ENCODE assay signal across 20 mouse cellular contexts in genomic region chr15:84657384-84658064, GRCm38 (mm10). TPM values are rescaled to one million over a fixed set of nuclear protein-coding genes. Genes with fewer than 3 reads are reported as not detected.
DNase-seq lines count a peak whose midpoint lies in the region; ATAC-seq and TF ChIP-seq lines count a peak whose summit lies in the region.
"Had no signal": no experiment of that assay in that cellular context is flagged by ENCODE, and none has a peak within 500 bp of the region (broad histone marks: within the 10 kb centered on the region; RNA-seq: fewer than 3 reads in every experiment).

No protein-coding gene starts in this region.

- TF ChIP-seq CTCF in E14TG2a.4 (conservative IDR thresholded peaks at IDR 0.05; ENCODE audit: low read length) = no peak
- TF ChIP-seq CTCF in hindbrain, postnatal 0 days (IDR thresholded peaks at IDR 0.05; ENCODE audit: low read depth) = no peak
- no peak for TF ChIP-seq CTCF in liver, postnatal 0 days (IDR thresholded peaks at IDR 0.05; ENCODE audit: low read depth)

- H3K27ac ChIP-seq in hindbrain, embryonic 10.5 days = peak overlapping the region; percentile 82
- H3K27ac ChIP-seq in hindbrain, embryonic 14.5 days = no peak overlapping the region
- H3K27ac ChIP-seq in hindbrain, postnatal 0 days = no peak overlapping the region
- H3K27ac ChIP-seq in liver, postnatal 0 days (ENCODE audit: low read depth) = no peak overlapping the region

- ATAC-seq in hindbrain, embryonic 14.5 days (ENCODE audit: low FRiP score) = no peak
- ATAC-seq in hindbrain, postnatal 0 days = peak; percentile 9; the same call in 1 of the 2 replicates
- no peak for ATAC-seq in liver, postnatal 0 days
- ATAC-seq in erythroid progenitor cell, adult 5-6 weeks (replicated peaks; ENCODE audit: low FRiP score, poor library complexity, severe bottlenecking) = no peak
- ATAC-seq: Patski had no signal

- peaks cover 16% of the 10 kb centered on the region for H3K27me3 ChIP-seq in hindbrain, embryonic 10.5 days (ENCODE audit: insufficient read depth, poor library complexity, severe bottlenecking)
- no peaks in the 10 kb centered on the region for H3K27me3 ChIP-seq in hindbrain, embryonic 14.5 days (ENCODE audit: control insufficient read depth, insufficient read depth, low read length)
- peaks cover 23% of the 10 kb centered on the region for H3K27me3 ChIP-seq in E14TG2a.4 (ENCODE audit: insufficient read depth, low read length)
- no peaks in the 10 kb centered on the region for H3K27me3 ChIP-seq in hindbrain, postnatal 0 days (ENCODE audit: insufficient read depth, low read length)
- H3K27me3 ChIP-seq in liver, postnatal 0 days (ENCODE audit: insufficient read depth, low read length) = no peaks in the 10 kb centered on the region
- H3K27me3 ChIP-seq: Patski had no signal

- 44% methylated on average over 9 of the region's 9 CpGs for WGBS in hindbrain, embryonic 10.5 days
- WGBS in hindbrain, embryonic 14.5 days = 39% methylated on average over 9 of the region's 9 CpGs
- WGBS in hindbrain, postnatal 0 days = 44% methylated on average over 9 of the region's 9 CpGs
- 61% methylated on average over 9 of the region's 9 CpGs for WGBS in liver, postnatal 0 days (ENCODE audit: insufficient replicate concordance)

- DNase-seq in hindbrain, embryonic 10.5 days (ENCODE audit: low spot score) = no peak
- no peak for DNase-seq in hindbrain, embryonic 14.5 days (ENCODE audit: low spot score)
- DNase-seq in ES-CJ7 (ENCODE audit: low read depth, low spot score) = peak; percentile 73
- DNase-seq in hindbrain, postnatal 0 days (ENCODE audit: low spot score) = no peak
- DNase-seq in liver, postnatal 0 days = no peak
- DNase-seq in ovary, postnatal 14 days (ENCODE audit: low spot score) = no peak
- DNase-seq: adrenal gland, postnatal 25 days; cerebellum, adult 18-20 months; heart, adult 11 months; heart, postnatal 14 days; kidney, adult 2 months; liver; lung, adult 2 months; retina, postnatal 1 day; right cerebral cortex, postnatal 4 days; thymus, postnatal 25 days had no signal

- no peak overlapping the region for H3K4me3 ChIP-seq in hindbrain, embryonic 10.5 days
- H3K4me3 ChIP-seq in hindbrain, embryonic 14.5 days (replicated peaks; ENCODE audit: low read length) = no peak overlapping the region
- peak overlapping the region; percentile 17; the same call in 1 of the 2 replicates for H3K4me3 ChIP-seq in E14TG2a.4 (replicated peaks; ENCODE audit: low read length)
- H3K4me3 ChIP-seq in hindbrain, postnatal 0 days (ENCODE audit: low read length) = no peak overlapping the region
- no peak overlapping the region for H3K4me3 ChIP-seq in liver, postnatal 0 days (ENCODE audit: low read depth, low read length)
- H3K4me3 ChIP-seq: heart, embryonic 12.5 days had no signal

- no peaks in the 10 kb centered on the region for H3K36me3 ChIP-seq in hindbrain, embryonic 10.5 days
- no peaks in the 10 kb centered on the region for H3K36me3 ChIP-seq in hindbrain, embryonic 14.5 days (replicated peaks; ENCODE audit: control insufficient read depth, insufficient read depth)
- no peaks in the 10 kb centered on the region for H3K36me3 ChIP-seq in E14TG2a.4 (ENCODE audit: insufficient read depth, low read length)
- no peaks in the 10 kb centered on the region for H3K36me3 ChIP-seq in hindbrain, postnatal 0 days (ENCODE audit: insufficient read depth, low read length)
- no peaks in the 10 kb centered on the region for H3K36me3 ChIP-seq in liver, postnatal 0 days (replicated peaks; ENCODE audit: insufficient read depth, low read length)
- H3K36me3 ChIP-seq: heart, embryonic 12.5 days had no signal

- no peaks in the 10 kb centered on the region for H3K9me3 ChIP-seq in hindbrain, embryonic 10.5 days
- H3K9me3 ChIP-seq in hindbrain, embryonic 14.5 days (ENCODE audit: control insufficient read depth, low read length) = no peaks in the 10 kb centered on the region
- H3K9me3 ChIP-seq in E14TG2a.4 (ENCODE audit: low read length) = no peaks in the 10 kb centered on the region
- H3K9me3 ChIP-seq in hindbrain, postnatal 0 days (ENCODE audit: low read length) = no peaks in the 10 kb centered on the region
- H3K9me3 ChIP-seq in liver, postnatal 0 days (ENCODE audit: low read length) = no peaks in the 10 kb centered on the region
- H3K9me3 ChIP-seq: heart, embryonic 12.5 days had no signal

- no peak for TF ChIP-seq EP300 in liver, postnatal 0 days (IDR thresholded peaks at IDR 0.05; ENCODE audit: low read depth)

- H3K4me2 ChIP-seq in hindbrain, embryonic 14.5 days (replicated peaks) = no peak overlapping the region
- no peak overlapping the region for H3K4me2 ChIP-seq in hindbrain, postnatal 0 days (ENCODE audit: low read depth, low read length)
- no peak overlapping the region for H3K4me2 ChIP-seq in liver, postnatal 0 days (ENCODE audit: low read depth, low read length)
- H3K4me2 ChIP-seq: heart, embryonic 12.5 days had no signal

- no peak overlapping the region for H3K9ac ChIP-seq in hindbrain, embryonic 14.5 days
- H3K9ac ChIP-seq in hindbrain, postnatal 0 days (replicated peaks; ENCODE audit: low read length) = no peak overlapping the region
- no peak overlapping the region for H3K9ac ChIP-seq in liver, postnatal 0 days (replicated peaks)
- H3K9ac ChIP-seq: heart, embryonic 12.5 days had no signal

- peaks cover 44% of the 10 kb centered on the region for H3K4me1 ChIP-seq in hindbrain, embryonic 10.5 days (replicated peaks)
- H3K4me1 ChIP-seq in hindbrain, embryonic 14.5 days (replicated peaks; ENCODE audit: control insufficient read depth, insufficient read depth, low read length) = peaks cover 15% of the 10 kb centered on the region
- H3K4me1 ChIP-seq in E14TG2a.4 (replicated peaks; ENCODE audit: low read depth, low read length) = peaks cover 83% of the 10 kb centered on the region
- H3K4me1 ChIP-seq in hindbrain, postnatal 0 days (ENCODE audit: insufficient read depth, low read length) = peaks cover 16% of the 10 kb centered on the region
- H3K4me1 ChIP-seq in liver, postnatal 0 days (ENCODE audit: insufficient read depth) = 0 out of 2 replicates have a peak, but pooled peaks cover 3% of the 10 kb centered on the region

RNA-seq across cellular contexts. Expression of gene Prr5, which starts 11.9 kb away (rescaled TPM):
- 17.9 and 20.4 TPM in 2 replicates for polyA plus RNA-seq in hindbrain, embryonic 10.5 days (2016; fragmentation: Nextera tagmentation; extraction: Ambion mirVana)
- polyA plus RNA-seq in hindbrain, embryonic 14.5 days (2014; fragmentation: Nextera tagmentation; extraction: Ambion mirVana) = 26.2 and 27.1 TPM in 2 replicates
- total RNA-seq in hindbrain, postnatal 0 days (2014; rRNA removed) = 25.5 and 34.2 TPM in 2 replicates
- 33.2 and 36.6 TPM in 2 replicates for polyA plus RNA-seq in hindbrain, postnatal 0 days (2015; fragmentation: Nextera tagmentation; extraction: Ambion mirVana)
- 4.3 and 5.5 TPM in 2 replicates for polyA plus RNA-seq in liver, postnatal 0 days (2015; fragmentation: Nextera tagmentation; extraction: Ambion mirVana)
- 5.4 TPM in 1 of 2 replicates, not detected in the other for total RNA-seq in erythroid progenitor cell, adult 5-6 weeks (2015; ENCODE audit: low replicate concordance)
- total RNA-seq in erythroid progenitor cell, adult 5-6 weeks (2017; ENCODE audit: low replicate concordance) = 0.39 TPM in 1 of 2 replicates, not detected in the other
